Mouse (Mus musculus) megakaryocyte, embryonic 14.5 days (primary cell): Measurements from ENCODE around the gene Cd3eap.

Experiments
- FLI1 ChIP-seq: IDR thresholded peaks from 2 replicates; pipeline ENCODE4 v1.6.1; 2012; ENCODE audit warnings: low read length, inconsistent platforms, mixed read lengths
- GATA1 ChIP-seq: IDR thresholded peaks from 3 replicates; pipeline ENCODE4 v1.6.1; 2012; ENCODE audit warnings: mixed read lengths, low read length, inconsistent platforms, borderline replicate concordance

GRCm38 (mm10) chr7:19306819-19307738 is 52.2 kb downstream of the Cd3eap start:
- no peak for TF ChIP-seq GATA1
- no peak for TF ChIP-seq FLI1
